Mouse (Mus musculus) bone marrow, adult 2 months (tissue): ENCODE data around the gene Ubxn6.

Experiments
- CTCF ChIP-seq: fragments of 200-500 bp; IDR thresholded peaks from 2 replicates; pipeline ENCODE4 v1.5.1; 2011; ENCODE audit warnings: low read length, control low read depth; ENCODE audit not compliant: control insufficient read depth, insufficient read depth
- POLR2A ChIP-seq: fragments of 200-500 bp; IDR thresholded peaks from 2 replicates; pipeline ENCODE4 v1.6.1; 2011; ENCODE audit warnings: low read depth, mild to moderate bottlenecking, control low read depth, low read length, borderline replicate concordance; ENCODE audit not compliant: control insufficient read depth

- 0 out of 2 replicates have a peak, but pooled peaks have one; percentile 18 for TF ChIP-seq CTCF
- TF ChIP-seq POLR2A = no peak
These were observed 43.9 kb downstream of the Ubxn6 start for GRCm38 (mm10) chr17:56030919-56031318.
